Mouse (Mus musculus): ENCODE results near the gene Gcn1l1. TPM values are rescaled to one million over a fixed set of nuclear protein-coding genes. Genes with fewer than 3 reads are reported as not detected.

Gcn1l1 gene
- polyA plus RNA-seq, 1 experiment from 2014 or later, result 36.3 TPM

DNA sequence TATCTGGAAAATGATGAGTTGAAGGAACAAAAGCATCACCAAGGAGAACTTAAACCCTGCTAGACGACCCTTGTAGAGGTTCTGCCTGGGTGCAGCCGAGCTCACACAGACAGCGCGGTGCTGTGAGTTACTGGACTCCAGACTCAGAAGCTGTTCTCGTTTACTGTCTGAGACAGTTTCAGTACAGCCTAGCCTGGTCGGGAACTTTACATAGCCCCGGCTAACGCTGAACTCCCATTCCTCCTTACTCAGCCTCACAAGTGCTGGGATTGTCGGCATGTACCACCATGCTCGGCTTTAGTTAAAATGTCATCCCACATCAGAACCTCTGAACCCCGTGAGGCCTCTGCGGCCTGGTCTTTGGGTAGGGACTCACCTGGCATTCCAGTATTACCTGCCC, 103.9 kb downstream of the Gcn1l1 start:
- Histone ChIP-seq H3K9me3 (no peaks in the 10 kb centered on the region), H3K9ac (no peak overlapping the region), H3K4me3 (no peak overlapping the region), H3K27ac (no peak overlapping the region), H3K4me1 (no peaks in the 10 kb centered on the region), H3K36me3 (no peaks in the 10 kb centered on the region), H3K4me2 (no peak overlapping the region), H3K27me3 (peaks cover 5% of the 10 kb centered on the region; the same call in 1 of the 2 replicates)
- no peak for ATAC-seq (ENCODE audit: insufficient number of reproducible peaks, low FRiP score, low TSS enrichment, low read depth)
- WGBS, result 85% methylated on average over 12 of the region's 12 CpGs

DNA sequence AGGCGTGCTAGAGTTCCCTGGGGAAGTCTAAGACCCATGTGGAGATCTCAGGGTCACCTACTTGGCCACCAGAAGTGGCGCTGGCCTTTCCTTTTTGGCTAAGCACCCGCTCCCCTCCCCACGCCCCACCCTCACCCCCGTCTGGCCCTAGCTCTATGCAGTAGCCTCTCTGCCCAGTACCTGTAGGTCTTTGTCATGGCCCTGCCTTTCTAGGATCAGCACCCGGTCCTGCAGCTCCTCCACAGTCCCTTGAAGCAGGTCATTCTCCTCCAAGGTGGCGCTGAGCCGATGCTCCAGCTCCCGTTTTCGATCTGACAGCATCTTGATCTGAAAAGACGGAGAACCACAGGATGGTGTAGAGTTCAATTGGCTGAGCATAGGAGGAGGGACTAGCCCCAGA, 104.9 kb downstream of the Gcn1l1 start:
- no peaks in the 10 kb centered on the region for H3K9me3 ChIP-seq
- no peak overlapping the region for H3K27ac ChIP-seq
- H3K4me1 ChIP-seq, result no peaks in the 10 kb centered on the region
- H3K9ac ChIP-seq, result no peak overlapping the region
- H3K27me3 ChIP-seq, result peaks cover 5% of the 10 kb centered on the region; the same call in 1 of the 2 replicates
- no peak overlapping the region for H3K4me3 ChIP-seq
- no peak for ATAC-seq (ENCODE audit: insufficient number of reproducible peaks, low FRiP score, low TSS enrichment, low read depth)
- WGBS, result 85% methylated on average over 11 of the region's 11 CpGs
- H3K4me2 ChIP-seq, result no peak overlapping the region
- no peaks in the 10 kb centered on the region for H3K36me3 ChIP-seq

DNA sequence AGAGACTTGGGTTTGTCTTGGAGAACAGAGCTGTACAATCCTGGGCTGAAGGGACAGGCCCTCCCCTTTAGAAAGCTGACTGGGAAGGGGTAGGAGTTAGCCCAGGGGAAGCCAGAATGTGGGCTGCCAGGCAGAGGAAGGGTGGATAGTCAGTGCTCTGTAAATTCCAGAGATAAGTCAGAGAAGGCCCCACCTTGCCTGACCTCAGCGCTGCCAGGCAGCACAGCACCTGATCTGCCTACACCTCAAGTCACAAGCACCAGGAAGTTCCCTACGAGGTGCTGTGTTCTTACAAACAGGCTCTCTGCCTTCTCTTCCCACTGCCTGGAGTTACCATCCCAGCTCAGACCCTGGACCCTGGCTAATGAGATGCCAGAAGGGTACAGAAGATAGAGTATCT, 105.4 kb downstream of the Gcn1l1 start:
- H3K9me3 ChIP-seq, result no peaks in the 10 kb centered on the region
- no peak overlapping the region for H3K9ac ChIP-seq
- no peak overlapping the region for H3K4me3 ChIP-seq
- H3K4me1 ChIP-seq, result no peaks in the 10 kb centered on the region
- H3K27me3 ChIP-seq, result peaks cover 5% of the 10 kb centered on the region; the same call in 1 of the 2 replicates
- WGBS, result 70% methylated on average over 2 of the region's 2 CpGs
- no peak for ATAC-seq (ENCODE audit: insufficient number of reproducible peaks, low FRiP score, low TSS enrichment, low read depth)
- no peaks in the 10 kb centered on the region for H3K36me3 ChIP-seq
- no peak overlapping the region for H3K27ac ChIP-seq
- no peak overlapping the region for H3K4me2 ChIP-seq

DNA sequence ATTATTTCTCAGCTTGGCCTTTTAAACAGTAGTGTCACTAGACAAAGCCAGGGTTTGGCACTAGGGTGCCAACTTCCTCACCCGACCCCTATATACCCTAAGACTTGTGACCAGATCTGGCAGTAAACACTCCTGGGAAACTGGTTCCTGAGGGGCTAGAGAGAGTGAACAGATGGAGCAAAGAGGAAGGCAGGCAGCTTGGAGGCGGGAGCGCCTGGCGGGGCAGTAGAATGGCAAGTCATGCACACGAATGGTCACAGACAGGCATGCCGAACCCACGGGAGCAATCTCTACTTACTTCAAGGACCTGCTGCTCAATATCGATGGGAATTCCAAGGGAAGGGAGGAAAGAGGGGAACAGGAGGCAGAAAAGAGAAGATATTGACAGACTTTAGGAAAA, 106.8 kb downstream of the Gcn1l1 start:
- no peaks in the 10 kb centered on the region for H3K36me3 ChIP-seq
- H3K4me1 ChIP-seq, result no peaks in the 10 kb centered on the region
- no peak overlapping the region for H3K9ac ChIP-seq
- H3K9me3 ChIP-seq, result no peaks in the 10 kb centered on the region
- 65% methylated on average over 8 of the region's 8 CpGs for WGBS
- peaks cover 5% of the 10 kb centered on the region; the same call in 1 of the 2 replicates for H3K27me3 ChIP-seq
- H3K4me2 ChIP-seq, result no peak overlapping the region
- H3K4me3 ChIP-seq, result no peak overlapping the region
- H3K27ac ChIP-seq, result no peak overlapping the region
- ATAC-seq (ENCODE audit: insufficient number of reproducible peaks, low FRiP score, low TSS enrichment, low read depth), result no peak

Small RNA genes within 50 kb of the gene (microRNA-seq; reads per million reads assigned to microRNA genes)
- gene Mir7029, result not detected
- not detected for gene Mir7030

Other genes with a start within 250 kb of the Gcn1l1 start
- 222 and 246 TPM in 2 replicates for gene Srsf9, start 238.1 kb upstream of the Gcn1l1 start, polyA plus RNA-seq (2015; fragmentation: Nextera tagmentation; extraction: Ambion mirVana)
- gene Gatc, start 224.1 kb upstream of the Gcn1l1 start, polyA plus RNA-seq (2015; fragmentation: Nextera tagmentation; extraction: Ambion mirVana), result 25.3 and 27.6 TPM in 2 replicates
- 60.6 and 66.9 TPM in 2 replicates for gene Triap1, start 224.0 kb upstream of the Gcn1l1 start, polyA plus RNA-seq (2015; fragmentation: Nextera tagmentation; extraction: Ambion mirVana)
- 800 and 820 TPM in 2 replicates for gene Cox6a1, start 216.3 kb upstream of the Gcn1l1 start, polyA plus RNA-seq (2015; fragmentation: Nextera tagmentation; extraction: Ambion mirVana)
- gene Msi1, start 135.7 kb upstream of the Gcn1l1 start, polyA plus RNA-seq (2015; fragmentation: Nextera tagmentation; extraction: Ambion mirVana), result 8.2 and 8.4 TPM in 2 replicates
- not detected in 2 replicates for gene Pla2g1b, start 99.0 kb upstream of the Gcn1l1 start, polyA plus RNA-seq (2015; fragmentation: Nextera tagmentation; extraction: Ambion mirVana)
- 24.9 and 26.5 TPM in 2 replicates for gene Sirt4, start 80.5 kb upstream of the Gcn1l1 start, polyA plus RNA-seq (2015; fragmentation: Nextera tagmentation; extraction: Ambion mirVana)
- gene Pxn, start 58.6 kb upstream of the Gcn1l1 start, polyA plus RNA-seq (2015; fragmentation: Nextera tagmentation; extraction: Ambion mirVana), result 52.6 and 55.7 TPM in 2 replicates
- 1,505 and 1,752 TPM in 2 replicates for gene Rplp0, start 5.8 kb upstream of the Gcn1l1 start, polyA plus RNA-seq (2015; fragmentation: Nextera tagmentation; extraction: Ambion mirVana)
- gene Rab35, start 66.7 kb downstream of the Gcn1l1 start, polyA plus RNA-seq (2015; fragmentation: Nextera tagmentation; extraction: Ambion mirVana), result 15.1 and 17.0 TPM in 2 replicates
- gene Bicdl1, start 166.4 kb downstream of the Gcn1l1 start, polyA plus RNA-seq (2015; fragmentation: Nextera tagmentation; extraction: Ambion mirVana), result 14.3 and 16.7 TPM in 2 replicates

All from limb, embryonic 15.5 days (tissue).